Mouse (Mus musculus): ENCODE measurements around the gene Has1. TPM values are rescaled to one million over a fixed set of nuclear protein-coding genes. Genes with fewer than 3 reads are reported as not detected.

Has1 gene
- total and polyA plus RNA-seq, 2 experiments from 2014 or later: 1.1 to 1.4 TPM

DNA sequence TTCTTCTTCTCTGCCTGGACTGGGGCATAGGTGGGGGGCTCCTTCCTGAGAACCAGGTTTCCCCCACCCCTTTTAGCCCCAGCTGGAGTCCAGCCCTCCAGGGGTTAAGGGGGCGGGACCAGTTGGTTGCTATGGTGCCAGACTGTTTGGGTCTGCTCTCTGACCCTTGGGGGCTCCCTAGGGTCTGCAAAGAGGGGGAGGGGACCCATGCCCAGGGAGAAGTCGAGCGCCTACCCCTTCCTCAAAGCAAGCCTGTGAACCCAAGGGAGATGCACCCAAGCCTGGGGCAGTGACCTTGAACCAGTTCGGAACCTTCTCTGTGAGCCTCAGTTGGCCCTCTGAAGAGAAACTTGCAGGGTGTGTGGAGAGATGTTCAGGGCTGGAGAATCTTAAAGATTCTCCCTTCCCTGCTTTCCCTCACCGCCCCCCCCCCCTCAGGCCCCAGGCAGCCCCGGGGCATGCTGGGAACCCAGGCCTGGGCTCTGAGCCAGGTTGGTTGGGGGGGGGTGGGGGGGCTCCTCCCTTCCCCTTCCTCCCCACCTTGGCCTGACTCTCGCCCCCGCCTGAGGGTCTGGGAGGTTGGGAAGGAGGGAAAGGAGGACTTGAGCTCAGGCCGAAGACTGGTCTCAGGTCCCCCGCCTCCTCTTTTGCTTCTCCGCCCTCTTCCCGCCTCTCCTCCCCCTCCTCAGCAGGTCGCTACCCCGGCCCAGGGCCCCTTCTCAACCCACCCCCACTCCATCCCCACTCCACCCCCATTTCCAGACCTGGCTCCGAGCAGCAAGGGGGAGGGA is 26.6 kb downstream of the Has1 start:
- peaks cover 13% of the 10 kb centered on the region for H3K4me1 ChIP-seq (ENCODE audit: insufficient read depth, low read length)
- WGBS: 0% methylated on average over 8 of the region's 15 CpGs
- peaks cover 6% of the 10 kb centered on the region; the same call in 1 of the 2 replicates for H3K36me3 ChIP-seq (ENCODE audit: insufficient read depth, low read length)

DNA sequence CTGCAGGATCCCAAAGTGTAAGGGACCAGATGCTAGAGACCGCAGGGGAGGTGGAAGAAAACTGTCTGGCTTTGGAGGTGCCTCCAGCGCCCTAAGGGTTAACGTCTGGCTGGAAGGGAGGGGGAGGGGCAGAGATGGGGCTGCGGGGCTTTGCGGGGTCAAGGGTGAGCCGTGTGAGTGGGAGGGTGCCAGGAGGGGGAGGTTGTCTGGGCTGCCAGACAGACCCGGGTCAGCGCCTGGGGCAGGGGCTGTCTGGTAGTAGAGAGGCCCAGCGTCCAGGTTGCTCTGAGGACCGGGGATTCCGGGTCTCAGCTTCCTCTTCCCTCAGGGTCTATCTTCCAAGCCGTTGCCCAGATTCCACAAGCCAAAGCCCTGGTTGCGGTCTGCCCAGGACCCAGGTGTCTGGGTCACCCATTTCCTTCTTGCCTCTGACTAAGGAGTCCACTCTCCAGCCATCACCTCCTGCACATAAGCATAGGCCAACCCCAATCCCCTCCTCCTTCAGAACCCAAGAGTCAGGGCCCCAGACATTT is 27.3 kb downstream of the Has1 start:
- under 1% methylated on average over 12 of the region's 13 CpGs for WGBS
- Histone ChIP-seq H3K9me3 (ENCODE audit: low read length) (no peaks in the 10 kb centered on the region), H3K27me3 (ENCODE audit: insufficient read depth, low read length) (no peaks in the 10 kb centered on the region), H3K36me3 (ENCODE audit: insufficient read depth, low read length) (peaks cover 6% of the 10 kb centered on the region; the same call in 1 of the 2 replicates), H3K9ac (replicated peaks; ENCODE audit: low read length) (peak overlapping the region; percentile 89), H3K4me2 (ENCODE audit: low read depth, low read length) (peak overlapping the region; percentile 94), H3K4me1 (ENCODE audit: insufficient read depth, low read length) (peaks cover 13% of the 10 kb centered on the region), H3K4me3 (ENCODE audit: low read length) (peak overlapping the region; percentile 87), H3K27ac (peak overlapping the region; percentile 99)
- TF ChIP-seq CTCF (IDR thresholded peaks at IDR 0.05; ENCODE audit: low read depth): no peak
- ATAC-seq (peak; percentile 28), DNase-seq (ENCODE audit: low spot score) (peak; percentile 75)

More for the DNA sequence above, 26.6 kb downstream of the Has1 start:
- H3K4me2 ChIP-seq (ENCODE audit: low read depth, low read length): peak overlapping the region; percentile 94
- ATAC-seq (peak; percentile 33), DNase-seq (ENCODE audit: low spot score) (peak; percentile 77)
- no peak for TF ChIP-seq CTCF (IDR thresholded peaks at IDR 0.05; ENCODE audit: low read depth)
- H3K9me3 ChIP-seq (ENCODE audit: low read length): no peaks in the 10 kb centered on the region
- no peaks in the 10 kb centered on the region for H3K27me3 ChIP-seq (ENCODE audit: insufficient read depth, low read length)
- H3K9ac ChIP-seq (replicated peaks; ENCODE audit: low read length): peak overlapping the region; percentile 89
- peak overlapping the region; percentile 87 for H3K4me3 ChIP-seq (ENCODE audit: low read length)
- H3K27ac ChIP-seq: peak overlapping the region; percentile 99

DNA sequence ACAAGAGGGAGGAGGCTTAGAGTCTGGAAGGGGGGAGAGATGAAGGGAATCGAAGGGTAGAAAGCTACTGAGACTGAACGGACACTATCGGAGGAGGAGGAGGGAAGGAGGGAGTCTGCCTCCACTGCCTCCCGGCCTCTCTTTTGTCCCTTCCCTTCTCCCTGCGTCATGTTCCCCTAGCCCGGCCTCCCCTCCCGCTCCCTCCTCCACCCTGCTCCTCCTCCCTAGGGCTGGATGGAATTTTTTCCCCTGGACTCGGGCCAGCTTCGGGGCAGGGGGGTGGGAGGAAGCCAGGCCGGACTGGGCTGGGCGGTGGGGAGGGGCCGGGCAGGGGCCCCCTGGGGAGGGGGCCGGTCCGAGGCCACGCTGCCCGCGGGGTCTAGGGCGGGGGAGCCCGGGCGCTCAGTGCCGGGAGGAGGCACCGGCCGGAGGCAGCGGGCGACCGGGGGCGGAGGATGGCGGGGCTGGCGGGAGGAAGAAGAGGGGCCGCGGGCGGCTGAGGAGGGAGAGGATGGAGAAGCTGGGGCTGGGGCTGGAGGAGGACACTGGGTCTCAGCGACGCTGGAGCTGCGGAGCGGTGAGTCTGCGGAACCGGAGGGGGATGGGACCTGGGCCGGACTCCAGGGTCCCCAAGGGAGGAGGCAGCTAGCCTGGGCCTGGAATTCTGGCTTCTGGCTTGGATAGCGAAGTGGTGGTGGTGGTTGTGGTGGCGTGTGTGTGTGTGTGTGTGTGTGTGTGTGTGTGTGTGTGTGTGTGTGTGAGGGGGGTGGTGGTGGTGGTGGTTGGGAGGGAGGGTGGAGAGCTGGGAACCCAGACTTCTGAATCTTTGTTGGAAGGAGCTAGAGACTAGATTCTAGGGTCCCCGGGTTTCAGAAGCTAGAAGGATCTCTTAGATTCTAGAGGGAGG is 28.0 kb downstream of the Has1 start, which contains the start of gene Spaca6:
TSS of gene Spaca6 (plus strand) at position 408 of the 907 bp plus-strand sequence.
- under 1% methylated on average over 30 of the region's 42 CpGs for WGBS
- Histone ChIP-seq H3K4me1 (ENCODE audit: insufficient read depth, low read length) (peaks cover 13% of the 10 kb centered on the region), H3K36me3 (ENCODE audit: insufficient read depth, low read length) (peaks cover 4% of the 10 kb centered on the region; the same call in 1 of the 2 replicates), H3K27me3 (ENCODE audit: insufficient read depth, low read length) (no peaks in the 10 kb centered on the region), H3K9ac (replicated peaks; ENCODE audit: low read length) (peak within 1 kb of the TSS; percentile 89), H3K4me2 (ENCODE audit: low read depth, low read length) (peak within 1 kb of the TSS; percentile 94), H3K4me3 (ENCODE audit: low read length) (peak within 1 kb of the TSS; percentile 87), H3K9me3 (ENCODE audit: low read length) (no peaks in the 10 kb centered on the region), H3K27ac (peak within 1 kb of the TSS; percentile 99)
- ATAC-seq (peak; percentile 84), DNase-seq (ENCODE audit: low spot score) (peak; percentile 90)
- TF ChIP-seq CTCF (IDR thresholded peaks at IDR 0.05; ENCODE audit: low read depth): no peak

DNA sequence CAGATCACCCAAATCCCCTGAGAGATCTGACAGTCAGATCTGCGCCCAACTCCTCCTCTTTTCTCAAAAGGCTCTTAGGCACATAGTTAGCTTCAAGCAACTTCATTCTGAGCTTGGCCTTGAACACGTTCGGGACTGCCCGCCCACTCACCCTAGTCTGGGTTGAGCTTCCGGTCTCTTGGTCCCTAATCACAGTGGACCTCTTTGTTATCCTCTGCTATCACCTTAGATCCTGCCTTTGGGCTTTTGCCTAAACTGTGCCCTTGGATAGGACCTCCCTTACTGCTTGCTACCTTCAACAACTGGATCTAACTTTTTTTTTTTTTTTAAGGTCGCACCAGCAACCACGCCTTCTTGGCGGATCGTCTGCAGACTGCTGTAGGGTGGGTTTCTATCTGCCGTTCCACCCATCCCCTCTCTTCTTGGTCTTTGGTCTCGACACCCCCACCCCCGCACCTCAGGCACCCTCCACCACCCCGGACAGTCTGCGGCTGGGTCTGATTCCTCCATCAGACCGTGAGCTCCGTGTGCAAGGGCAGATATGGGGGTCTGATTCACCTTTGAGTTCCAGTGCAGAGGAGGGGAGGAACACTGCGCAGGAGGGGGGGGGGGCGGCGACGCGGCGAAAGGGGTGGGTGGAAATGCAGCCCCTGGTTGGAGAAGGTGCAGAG is 28.9 kb downstream of the Has1 start:
- no peak for TF ChIP-seq CTCF (IDR thresholded peaks at IDR 0.05; ENCODE audit: low read depth)
- H3K27me3 ChIP-seq (ENCODE audit: insufficient read depth, low read length): no peaks in the 10 kb centered on the region
- H3K4me2 ChIP-seq (ENCODE audit: low read depth, low read length): peak overlapping the region; percentile 94
- H3K9ac ChIP-seq (replicated peaks; ENCODE audit: low read length): peak overlapping the region; percentile 89
- peaks cover 13% of the 10 kb centered on the region for H3K4me1 ChIP-seq (ENCODE audit: insufficient read depth, low read length)
- H3K27ac ChIP-seq: peak overlapping the region; percentile 99
- 1% methylated on average over 19 of the region's 22 CpGs for WGBS
- H3K4me3 ChIP-seq (ENCODE audit: low read length): peak overlapping the region; percentile 87
- DNase-seq (ENCODE audit: low spot score) (peak; percentile 58), ATAC-seq (peak; percentile 60)
- no peaks in the 10 kb centered on the region for H3K9me3 ChIP-seq (ENCODE audit: low read length)
- H3K36me3 ChIP-seq (ENCODE audit: insufficient read depth, low read length): no peaks in the 10 kb centered on the region

DNA sequence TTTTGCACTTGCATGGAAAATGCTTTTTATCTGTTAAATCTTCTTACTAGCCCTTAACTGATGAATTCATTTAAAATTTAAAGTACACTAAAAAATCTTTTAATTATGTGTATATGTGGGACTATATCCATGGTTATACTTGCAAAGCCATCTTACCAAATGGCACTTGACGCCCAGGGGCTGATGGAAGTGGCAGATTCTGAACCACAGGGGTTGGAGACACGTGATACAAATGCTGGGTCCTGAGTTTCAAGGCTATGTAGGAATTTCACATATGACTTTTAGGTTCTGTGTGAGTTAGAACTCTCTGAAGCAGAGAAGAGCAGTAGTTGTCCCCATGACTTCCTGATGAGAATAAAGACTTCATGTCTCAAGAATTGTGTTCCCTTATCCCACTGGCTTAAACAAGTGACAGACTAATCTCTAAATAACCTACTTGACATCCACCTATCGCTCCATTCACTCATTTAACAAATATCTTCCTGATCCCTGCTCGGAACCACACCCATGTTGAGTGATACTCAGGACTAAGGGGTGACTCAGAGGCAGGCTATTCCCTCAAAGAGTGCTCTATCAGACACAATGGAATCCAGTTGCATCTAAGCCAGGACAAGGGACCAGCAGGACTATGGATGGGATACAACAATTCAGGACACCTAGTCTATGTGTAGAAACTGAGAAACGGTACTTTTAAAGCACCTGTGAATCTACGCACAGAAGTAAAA is 31.2 kb downstream of the Has1 start:
- no peaks in the 10 kb centered on the region for H3K27me3 ChIP-seq (ENCODE audit: insufficient read depth, low read length)
- H3K27ac ChIP-seq: no peak overlapping the region
- H3K9me3 ChIP-seq (ENCODE audit: low read length): no peaks in the 10 kb centered on the region
- no peak for TF ChIP-seq CTCF (IDR thresholded peaks at IDR 0.05; ENCODE audit: low read depth)
- H3K9ac ChIP-seq (replicated peaks; ENCODE audit: low read length): no peak overlapping the region
- 0 out of 2 replicates have a peak, but pooled peaks cover 5% of the 10 kb centered on the region for H3K4me1 ChIP-seq (ENCODE audit: insufficient read depth, low read length)
- WGBS: 81% methylated on average over 6 of the region's 6 CpGs
- H3K4me3 ChIP-seq (ENCODE audit: low read length): no peak overlapping the region
- H3K4me2 ChIP-seq (ENCODE audit: low read depth, low read length): no peak overlapping the region
- no peaks in the 10 kb centered on the region for H3K36me3 ChIP-seq (ENCODE audit: insufficient read depth, low read length)
- ATAC-seq (no peak), DNase-seq (ENCODE audit: low spot score) (no peak)

All from hindbrain, postnatal 0 days (tissue).